Mouse (Mus musculus) T-helper 2 cell (primary cell): ENCODE measurements around the gene 2310007B03Rik.

Experiments
- in situ Hi-C: fragments of 300-600 bp; cut with MboI, MseI; formaldehyde crosslinking; loops from one replicate; pipeline ENCODE4 v1.15.1; 2025; ENCODE audit warnings: high pct_unique_total_duplicates

The 2310007B03Rik gene

GRCm38 (mm10) chr1:93159566-93160500, 915 bp downstream of the 2310007B03Rik start:
- in situ Hi-C loops, result no loop called here

GRCm38 (mm10) chr1:93158916-93159315, 1.8 kb downstream of the 2310007B03Rik start:
- in situ Hi-C loops, result no loop called here

GRCm38 (mm10) chr1:93157566-93157965, 3.2 kb downstream of the 2310007B03Rik start:
- in situ Hi-C loops, result no loop called here

- in situ Hi-C loops, result no loop called here
Measured at GRCm38 (mm10) chr1:93150907-93151661, 9.7 kb downstream of the 2310007B03Rik start.

- in situ Hi-C loops, result no loop called here
Measured at GRCm38 (mm10) chr1:93144176-93144575, 16.6 kb downstream of the 2310007B03Rik start.

- in situ Hi-C loops, result no loop called here
Measured at GRCm38 (mm10) chr1:93142871-93143270, 17.9 kb downstream of the 2310007B03Rik start.

GRCm38 (mm10) chr1:93139713-93140112, 21.0 kb downstream of the 2310007B03Rik start:
- in situ Hi-C loops, result loop anchor here (10.0 kb wide), 1 partner anchor 605 kb away; no protein-coding TSS in a partner anchor

- in situ Hi-C loops, result loop anchor here (10.0 kb wide), 1 partner anchor 604 kb away; no protein-coding TSS in a partner anchor
Measured at GRCm38 (mm10) chr1:93138534-93138933, 22.2 kb downstream of the 2310007B03Rik start.

- in situ Hi-C loops, result loop anchor here (10.0 kb wide), 1 partner anchor 600 kb away; no protein-coding TSS in a partner anchor
Measured at GRCm38 (mm10) chr1:93135036-93135526, 25.7 kb downstream of the 2310007B03Rik start, which contains the start of gene Agxt. Gene Agxt, plus strand, starts transcription at chr1:93135240.

- in situ Hi-C loops, result loop anchor here (10.0 kb wide), 1 partner anchor 598 kb away; no protein-coding TSS in a partner anchor
Measured at GRCm38 (mm10) chr1:93132676-93133075, 28.1 kb downstream of the 2310007B03Rik start.

GRCm38 (mm10) chr1:93130242-93130983, 30.3 kb downstream of the 2310007B03Rik start:
- in situ Hi-C loops, result loop anchor here (10.0 kb wide), 1 partner anchor 596 kb away; no protein-coding TSS in a partner anchor

- in situ Hi-C loops, result no loop called here
Measured at GRCm38 (mm10) chr1:93128710-93129349, 31.9 kb downstream of the 2310007B03Rik start.

GRCm38 (mm10) chr1:93128209-93128608, 32.5 kb downstream of the 2310007B03Rik start:
- in situ Hi-C loops, result no loop called here

GRCm38 (mm10) chr1:93125256-93125655, 35.5 kb downstream of the 2310007B03Rik start:
- in situ Hi-C loops, result no loop called here

GRCm38 (mm10) chr1:93124066-93124465, 36.7 kb downstream of the 2310007B03Rik start:
- in situ Hi-C loops, result no loop called here

- in situ Hi-C loops, result no loop called here
Measured at GRCm38 (mm10) chr1:93123179-93123854, 37.4 kb downstream of the 2310007B03Rik start.

GRCm38 (mm10) chr1:93118816-93119215, 41.9 kb downstream of the 2310007B03Rik start:
- in situ Hi-C loops, result no loop called here

- in situ Hi-C loops, result no loop called here
Measured at GRCm38 (mm10) chr1:93115471-93115870, 45.3 kb downstream of the 2310007B03Rik start.

GRCm38 (mm10) chr1:93114713-93115463, 45.9 kb downstream of the 2310007B03Rik start:
- in situ Hi-C loops, result no loop called here
